Mouse (Mus musculus): ENCODE measurements around the gene Cox8b. TPM values are rescaled to one million over a fixed set of nuclear protein-coding genes. Genes with fewer than 3 reads are reported as not detected.

Gene Cox8b
- total RNA-seq (2021): not detected

DNA sequence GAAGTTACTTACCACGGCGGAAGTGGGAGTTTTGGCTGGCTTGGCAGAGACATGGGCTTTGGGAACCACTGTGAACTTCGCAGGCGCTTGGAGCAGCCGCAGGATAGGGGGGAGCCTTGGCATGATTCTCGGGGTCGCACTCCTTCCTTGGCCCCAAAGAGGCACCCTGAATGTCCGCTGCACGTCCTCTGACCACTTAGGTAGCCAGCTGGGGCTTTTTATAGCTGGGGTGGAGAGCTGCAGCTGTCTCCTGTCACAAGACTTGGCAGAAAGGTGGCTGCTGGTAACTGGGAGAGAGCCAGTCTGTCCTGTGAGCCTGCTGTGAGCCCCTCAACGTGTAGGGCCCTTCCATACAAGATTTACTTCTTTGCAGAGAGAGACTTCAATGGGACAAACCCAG is at the start of gene Cox8b:
Gene Cox8b, minus strand, starts transcription at position 227 of the 400 bp plus-strand sequence.
- intact Hi-C loops (cut with DNase I): no loop called here
- DNase-seq (ENCODE audit: low spot score in 2 of 2): no peak

DNA sequence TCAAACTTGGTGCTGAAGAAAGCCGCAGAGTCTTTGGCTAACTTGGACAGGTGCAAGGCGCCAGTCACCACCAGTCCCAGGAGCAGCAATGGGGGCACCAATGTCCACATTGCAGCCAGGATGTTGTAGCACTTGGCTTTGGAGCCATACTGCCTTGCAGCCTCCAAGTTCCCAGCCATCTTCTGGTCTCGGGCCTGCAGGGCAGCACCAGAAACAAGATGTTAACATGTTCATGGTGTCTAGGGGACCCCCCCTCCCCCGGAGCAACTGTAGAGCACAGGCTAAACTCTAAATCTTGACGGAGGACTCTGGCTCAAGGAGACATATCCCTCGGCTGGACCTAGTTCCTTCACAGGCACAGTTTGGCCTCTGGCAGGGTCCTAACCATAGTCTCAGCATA is 49.0 kb upstream of the Cox8b start:
- no peak for DNase-seq (ENCODE audit: low spot score in 2 of 2)
- intact Hi-C loops (cut with DNase I): no loop called here

GRCm38 (mm10) chr7:140948161-140948560 is 47.9 kb upstream of the Cox8b start:
- DNase-seq (ENCODE audit: low spot score in 2 of 2): no peak
- intact Hi-C loops (cut with DNase I): no loop called here

DNA sequence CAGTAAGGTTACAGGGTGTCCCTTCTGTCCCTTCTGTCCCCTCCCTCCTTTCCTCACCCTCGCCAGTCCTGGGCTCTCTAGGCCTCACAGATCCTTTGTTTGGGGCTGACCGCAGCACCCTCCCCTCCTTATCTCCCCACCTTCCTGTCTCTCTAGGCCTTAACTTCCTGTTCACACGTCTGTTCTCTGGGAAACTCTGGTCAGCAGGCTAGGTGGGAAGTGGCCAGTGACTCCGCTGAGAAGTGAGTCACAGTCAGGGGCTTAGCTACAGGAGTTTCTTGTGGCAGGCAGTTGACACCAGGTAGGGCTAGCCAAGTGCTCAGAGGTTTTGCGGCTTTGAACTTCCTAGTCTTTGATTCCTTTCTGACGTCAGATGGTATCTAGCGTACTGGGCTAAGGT is 46.7 kb upstream of the Cox8b start:
- DNase-seq (ENCODE audit: low spot score in 2 of 2): no peak
- intact Hi-C loops (cut with DNase I): no loop called here

DNA sequence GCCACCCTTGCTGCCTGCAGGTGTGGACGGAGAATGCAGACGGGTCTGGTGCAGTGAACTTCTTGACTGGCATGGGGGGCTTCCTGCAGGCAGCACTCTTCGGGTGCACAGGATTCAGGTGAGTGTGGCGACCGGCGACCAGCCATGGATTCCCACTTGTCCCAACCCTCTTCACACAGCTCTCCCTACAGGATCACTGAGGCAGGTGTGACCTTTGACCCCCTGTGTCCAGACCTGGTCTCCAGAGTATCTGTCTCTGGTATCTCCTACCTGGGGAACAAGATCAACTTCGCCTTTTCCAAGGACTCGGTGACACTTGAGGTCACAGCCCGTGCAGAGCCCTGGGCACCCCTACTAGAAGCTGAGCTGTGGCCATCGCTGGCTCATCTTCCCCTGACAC is 46.1 kb upstream of the Cox8b start:
- intact Hi-C loops (cut with DNase I): no loop called here
- DNase-seq (ENCODE audit: low spot score in 2 of 2): no peak

- intact Hi-C loops (cut with DNase I): no loop called here
- DNase-seq (ENCODE audit: low spot score in 2 of 2): no peak
Observed at GRCm38 (mm10) chr7:140945247-140945646, 45.0 kb upstream of the Cox8b start.

DNA sequence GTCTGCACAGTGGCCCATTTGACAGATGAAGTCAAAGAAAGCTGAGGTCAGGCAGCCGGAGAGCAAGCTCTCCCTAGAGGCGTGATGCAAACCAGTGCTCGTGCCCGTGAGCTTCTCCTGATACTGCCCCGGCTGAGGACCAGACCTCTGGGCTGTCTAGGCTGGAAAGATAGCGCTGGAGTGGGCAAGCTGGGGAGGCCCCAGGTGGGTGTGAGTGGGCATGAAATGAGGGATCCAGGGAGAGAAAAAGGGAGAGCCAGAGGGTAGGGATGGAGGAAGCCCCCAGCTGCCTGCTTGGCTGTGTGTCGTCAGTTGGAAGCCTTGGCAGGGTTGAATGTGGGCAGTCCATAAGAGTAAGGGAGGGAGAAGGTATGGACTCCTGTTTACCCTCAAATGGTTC is 44.0 kb upstream of the Cox8b start:
- intact Hi-C loops (cut with DNase I): no loop called here
- no peak for DNase-seq (ENCODE audit: low spot score in 2 of 2)

- intact Hi-C loops (cut with DNase I): no loop called here
Observed at GRCm38 (mm10) chr7:140943356-140943755, 43.1 kb upstream of the Cox8b start.

GRCm38 (mm10) chr7:140942811-140943210 is 42.6 kb upstream of the Cox8b start:
- no peak for DNase-seq (ENCODE audit: low spot score in 2 of 2)
- intact Hi-C loops (cut with DNase I): no loop called here

More at GRCm38 (mm10) chr7:140943356-140943755, 43.1 kb upstream of the Cox8b start:
- no peak for DNase-seq (ENCODE audit: low spot score in 2 of 2)

DNA sequence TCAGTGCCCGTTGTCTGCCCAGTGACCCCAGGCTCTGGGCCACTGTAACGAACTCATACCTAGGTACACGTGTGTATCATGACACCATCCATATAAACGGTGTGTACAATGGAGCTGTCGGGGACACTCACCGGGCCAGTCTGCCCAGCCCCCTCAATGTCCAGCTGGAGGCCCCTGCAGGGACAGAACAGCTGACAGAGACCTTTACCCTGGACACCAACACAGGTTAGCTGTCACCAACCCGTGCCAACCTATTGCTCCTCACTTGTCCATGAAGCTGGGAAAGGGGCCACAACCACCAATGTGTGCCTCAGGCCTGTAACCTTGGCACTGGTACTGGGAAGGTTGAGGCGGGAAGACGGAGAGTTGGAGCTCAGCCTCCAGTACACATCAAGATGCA is 42.1 kb upstream of the Cox8b start:
- no peak for DNase-seq (ENCODE audit: low spot score in 2 of 2)
- intact Hi-C loops (cut with DNase I): no loop called here

- intact Hi-C loops (cut with DNase I): no loop called here
- DNase-seq (ENCODE audit: low spot score in 2 of 2): peak; percentile 42 to 63
Observed at GRCm38 (mm10) chr7:140941222-140942051, 41.2 kb upstream of the Cox8b start, which contains the start of gene Pgghg. Pgghg (plus strand) TSS chr7:140941391.

GRCm38 (mm10) chr7:140939669-140940171 is 39.5 kb upstream of the Cox8b start:
- intact Hi-C loops (cut with DNase I): no loop called here
- no peak for DNase-seq (ENCODE audit: low spot score in 2 of 2)

GRCm38 (mm10) chr7:140938896-140939295 is 38.6 kb upstream of the Cox8b start:
- intact Hi-C loops (cut with DNase I): no loop called here
- no peak for DNase-seq (ENCODE audit: low spot score in 2 of 2)

- no peak for DNase-seq (ENCODE audit: low spot score in 2 of 2)
Observed at GRCm38 (mm10) chr7:140938436-140938835, 38.2 kb upstream of the Cox8b start.

DNA sequence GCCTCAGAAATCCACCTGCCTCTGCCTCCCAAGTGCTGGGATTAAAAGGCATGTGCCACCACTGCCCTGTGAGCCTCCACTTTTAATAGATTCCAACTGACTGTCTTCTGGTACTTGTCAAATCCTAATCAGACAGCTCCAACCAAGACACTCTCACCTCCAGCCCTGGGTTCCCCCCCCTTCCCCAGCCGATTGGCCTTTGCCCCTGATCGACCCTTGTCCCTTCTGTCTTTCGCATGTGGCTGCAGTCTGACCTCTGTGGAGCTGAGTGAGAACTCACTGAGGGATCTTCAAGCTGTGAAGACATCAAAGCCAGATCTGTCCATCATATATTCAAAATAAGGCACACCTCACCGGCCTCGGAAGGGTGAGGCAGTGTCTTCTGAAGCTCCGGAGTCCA is 26.9 kb upstream of the Cox8b start:
- DNase-seq (ENCODE audit: low spot score in 2 of 2): no peak
- intact Hi-C loops (cut with DNase I): no loop called here

More at GRCm38 (mm10) chr7:140938436-140938835, 38.2 kb upstream of the Cox8b start:
- intact Hi-C loops (cut with DNase I): no loop called here

DNA sequence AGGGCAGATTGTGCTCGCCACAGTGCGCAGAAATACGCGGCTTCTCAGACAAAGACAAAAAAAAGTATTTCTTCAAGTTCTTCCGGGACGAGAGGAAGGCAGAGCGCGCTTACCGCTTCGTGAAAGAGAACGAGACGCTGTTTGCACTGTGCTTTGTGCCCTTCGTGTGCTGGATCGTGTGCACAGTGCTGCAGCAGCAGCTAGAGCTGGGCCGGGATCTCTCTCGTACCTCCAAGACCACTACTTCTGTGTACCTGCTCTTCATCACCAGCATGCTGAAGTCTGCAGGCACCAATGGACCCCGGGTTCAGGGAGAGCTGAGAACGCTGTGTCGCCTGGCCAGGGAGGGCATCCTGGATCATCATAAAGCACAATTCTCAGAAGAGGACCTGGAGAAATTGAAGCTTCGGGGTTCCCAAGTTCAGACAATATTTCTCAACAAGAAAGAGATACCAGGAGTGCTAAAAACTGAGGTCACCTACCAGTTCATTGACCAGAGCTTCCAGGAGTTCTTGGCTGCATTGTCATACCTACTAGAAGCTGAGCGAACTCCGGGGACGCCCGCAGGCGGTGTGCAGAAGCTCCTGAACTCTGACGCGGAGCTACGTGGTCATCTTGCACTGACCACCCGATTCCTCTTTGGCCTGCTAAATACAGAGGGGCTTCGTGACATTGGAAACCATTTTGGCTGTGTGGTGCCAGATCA is 23.0 kb upstream of the Cox8b start:
- DNase-seq (ENCODE audit: low spot score in 2 of 2): peak in 1 of 2 experiments; percentile 13
- intact Hi-C loops (cut with DNase I): no loop called here

DNA sequence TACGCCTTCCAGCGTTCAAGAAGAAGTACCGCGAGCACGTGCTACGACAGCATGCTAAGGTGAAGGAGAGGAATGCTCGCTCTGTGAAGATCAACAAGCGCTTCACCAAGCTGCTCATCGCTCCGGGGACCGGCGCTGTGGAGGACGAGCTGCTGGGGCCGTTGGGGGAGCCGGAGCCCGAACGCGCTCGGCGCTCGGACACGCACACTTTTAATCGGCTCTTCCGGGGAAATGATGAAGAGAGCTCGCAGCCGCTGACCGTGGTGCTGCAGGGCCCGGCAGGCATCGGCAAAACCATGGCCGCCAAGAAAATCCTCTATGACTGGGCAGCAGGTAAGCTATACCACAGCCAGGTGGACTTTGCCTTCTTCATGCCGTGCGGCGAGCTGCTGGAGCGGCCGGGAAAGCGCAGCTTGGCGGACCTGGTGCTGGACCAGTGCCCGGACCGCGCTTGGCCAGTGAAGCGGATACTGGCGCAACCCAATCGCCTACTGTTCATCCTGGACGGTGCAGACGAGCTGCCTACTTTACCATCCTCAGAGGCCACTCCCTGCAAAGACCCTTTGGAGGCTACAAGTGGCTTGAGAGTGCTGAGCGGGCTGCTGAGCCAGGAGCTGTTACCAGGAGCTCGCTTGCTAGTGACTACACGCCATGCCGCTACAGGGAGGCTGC is 22.3 kb upstream of the Cox8b start:
- intact Hi-C loops (cut with DNase I): no loop called here
- DNase-seq (ENCODE audit: low spot score in 2 of 2): peak; percentile 21 to 28

DNA sequence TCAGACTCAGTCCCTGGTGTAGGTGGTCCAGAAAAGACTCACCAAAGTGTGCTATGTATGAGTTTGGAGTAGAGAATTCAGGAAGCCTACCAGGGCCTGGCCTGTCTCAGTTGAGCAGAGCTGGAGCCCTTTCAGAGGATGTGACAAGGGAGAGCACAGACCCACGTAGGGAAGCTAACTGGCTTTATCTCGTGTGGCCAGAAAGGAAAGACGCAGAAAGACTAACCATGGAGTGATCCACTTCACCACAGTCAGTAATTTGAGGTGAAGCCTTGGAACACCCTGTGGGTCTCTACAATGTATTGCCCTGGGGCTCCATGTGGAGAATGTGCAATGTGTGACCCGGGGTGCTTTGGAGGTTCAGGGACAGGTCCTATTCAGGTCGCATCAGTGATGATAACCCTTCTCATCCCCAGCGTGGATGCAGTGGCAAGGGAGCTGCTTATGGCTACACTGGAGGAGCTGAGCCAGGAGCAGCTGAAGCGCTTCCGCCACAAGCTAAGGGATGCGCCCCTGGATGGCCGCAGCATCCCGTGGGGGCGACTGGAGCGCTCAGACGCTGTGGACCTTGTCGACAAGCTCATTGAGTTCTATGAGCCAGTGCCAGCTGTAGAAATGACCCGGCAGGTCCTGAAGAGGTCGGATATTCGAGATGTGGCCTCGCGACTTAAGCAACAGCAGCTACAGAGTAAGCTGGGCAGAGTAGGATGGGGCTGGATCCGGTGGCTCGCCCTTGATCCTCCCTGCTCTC is 21.2 kb upstream of the Cox8b start:
- no peak for DNase-seq (ENCODE audit: low spot score in 2 of 2)
- intact Hi-C loops (cut with DNase I): no loop called here

DNA sequence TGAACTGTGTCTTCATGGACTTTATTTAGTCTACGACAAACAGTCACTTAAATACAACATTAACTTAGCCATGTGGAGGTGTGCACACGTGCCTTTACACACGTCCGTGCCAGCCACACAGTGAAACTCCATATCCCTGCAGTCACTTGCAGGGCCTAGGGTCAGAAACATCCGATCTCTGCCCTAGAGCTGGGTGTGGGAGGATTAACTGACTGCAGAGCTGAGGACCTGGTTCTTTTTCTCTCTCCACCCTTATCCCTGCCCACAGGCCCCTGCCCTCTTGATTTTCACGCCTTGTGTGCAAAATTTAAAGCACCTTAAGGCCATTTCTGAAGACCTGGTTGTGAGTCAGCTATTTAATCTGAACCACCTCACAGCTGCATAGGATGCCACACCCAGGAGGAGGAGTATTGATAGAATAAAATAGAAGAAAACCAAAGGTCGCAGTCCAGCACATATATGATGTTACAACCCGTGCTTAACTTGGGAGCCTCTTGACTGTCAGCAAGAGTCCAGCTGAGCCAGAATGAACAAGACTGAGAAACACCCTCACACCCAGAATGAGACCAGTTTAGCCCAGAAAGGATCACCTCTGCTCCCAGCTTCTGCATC is 20.3 kb upstream of the Cox8b start, which contains the start of gene Nlrp6:
Gene Nlrp6, plus strand, starts transcription at position 485 of the 612 bp plus-strand sequence.
- intact Hi-C loops (cut with DNase I): no loop called here
- DNase-seq (ENCODE audit: low spot score in 2 of 2): no peak
